Mouse (Mus musculus): ENCODE results near the gene Psme2. TPM values are rescaled to one million over a fixed set of nuclear protein-coding genes. Genes with fewer than 3 reads are reported as not detected.
A peak's percentile ranks its signal among the peaks of the same experiment; 100 is the strongest.

Gene Psme2
- total and polyA plus RNA-seq, 3 experiments, result 467 to 757 (median 684) TPM

GRCm38 (mm10) chr14:55577871-55578667 is 12.8 kb downstream of the Psme2 start, which contains the start of gene Psme1:
Gene Psme1, plus strand, starts transcription at chr14:55578123.
- peaks cover 13 to 34% of the 10 kb centered on the region in 2 experiments for H3K4me1 ChIP-seq (ENCODE audit: control insufficient read depth in 1 of 2, insufficient read depth in 2 of 2)
- DNase-seq (ENCODE audit: extremely low read depth), result peak; percentile 86
- H3K27ac ChIP-seq (ENCODE audit: insufficient read depth, low read depth), result peak within 1 kb of the TSS; percentile 77
- H3K4me2 ChIP-seq (ENCODE audit: insufficient read depth, low read depth, poor library complexity, severe bottlenecking), result peak within 1 kb of the TSS; percentile 92
- TF ChIP-seq NRF1 (IDR thresholded peaks at IDR 0.05; ENCODE audit: low read depth, low read length) (no peak), NELFE (IDR thresholded peaks at IDR 0.05; ENCODE audit: low read depth, low read length) (peak; percentile 87), RCOR1 (conservative IDR thresholded peaks at IDR 0.05; ENCODE audit: low read depth, low read length) (no peak), TBP (conservative IDR thresholded peaks at IDR 0.05; ENCODE audit: low read depth, low read length) (peak; percentile 68), HCFC1 (IDR thresholded peaks at IDR 0.05; ENCODE audit: low read depth, low read length) (peak; percentile 64; the same call in 1 of the 2 replicates), CHD2 (IDR thresholded peaks at IDR 0.05; ENCODE audit: low read length) (0 out of 2 replicates have a peak, but pooled peaks have one; percentile 19), E2F4 (IDR thresholded peaks at IDR 0.05; ENCODE audit: insufficient replicate concordance, low read depth, low read length) (0 out of 2 replicates have a peak, but pooled peaks have one; percentile 23), SIN3A (IDR thresholded peaks at IDR 0.05; ENCODE audit: low read length) (peak; percentile 74), ZKSCAN1 (IDR thresholded peaks at IDR 0.05; ENCODE audit: borderline replicate concordance, low read depth, low read length) (no peak), POLR2A (IDR thresholded peaks at IDR 0.05; ENCODE audit: low read depth, low read length) (peak; percentile 71), MYC (IDR thresholded peaks at IDR 0.05; ENCODE audit: low read depth, low read length) (peak; percentile 78), GABPA (IDR thresholded peaks at IDR 0.05; ENCODE audit: insufficient replicate concordance, low read depth, low read length) (no peak), MXI1 (IDR thresholded peaks at IDR 0.05; ENCODE audit: low read depth, low read length) (peak; percentile 85; the same call in 1 of the 2 replicates), USF1 (IDR thresholded peaks at IDR 0.05; ENCODE audit: low read depth, low read length) (no peak), MAZ (IDR thresholded peaks at IDR 0.05; ENCODE audit: low read depth, low read length) (peak; percentile 81), CTCF (conservative IDR thresholded peaks at IDR 0.05 in 1 of 2, IDR thresholded peaks at IDR 0.05 in 1 of 2; ENCODE audit: low read depth in 2 of 2, low read length in 2 of 2) (no peak), UBTF (IDR thresholded peaks at IDR 0.05; ENCODE audit: low read depth, low read length) (0 out of 2 replicates have a peak, but pooled peaks have one; percentile 35), EP300 (IDR thresholded peaks at IDR 0.05; ENCODE audit: low read length) (no peak; the same call in 1 of the 2 replicates), MAX (IDR thresholded peaks at IDR 0.05; ENCODE audit: low read length) (peak; percentile 57; the same call in 1 of the 2 replicates), JUND (conservative IDR thresholded peaks at IDR 0.05; ENCODE audit: low read depth, low read length) (no peak), TCF12 (IDR thresholded peaks at IDR 0.05; ENCODE audit: low read depth, low read length) (peak; percentile 45; the same call in 1 of the 2 replicates), KAT2A (IDR thresholded peaks at IDR 0.05; ENCODE audit: insufficient replicate concordance, low read length) (no peak), ZMIZ1 (IDR thresholded peaks at IDR 0.05; ENCODE audit: low read depth, low read length) (peak; percentile 73; the same call in 1 of the 2 replicates), IRF4 (IDR thresholded peaks at IDR 0.05; ENCODE audit: low read depth, low read length) (peak; percentile 83), ELF1 (IDR thresholded peaks at IDR 0.05; ENCODE audit: low read depth, low read length) (peak; percentile 85), ETS1 (conservative IDR thresholded peaks at IDR 0.05; ENCODE audit: low read depth, low read length) (peak; percentile 50), USF2 (conservative IDR thresholded peaks at IDR 0.05; ENCODE audit: low read depth, low read length) (no peak), ZNF384 (IDR thresholded peaks at IDR 0.05; ENCODE audit: low read depth, low read length) (no peak), BHLHE40 (IDR thresholded peaks at IDR 0.05; ENCODE audit: low read depth, low read length) (peak; percentile 49), MEF2A (IDR thresholded peaks at IDR 0.05; ENCODE audit: borderline replicate concordance, low read depth, low read length) (peak; percentile 26; the same call in 1 of the 2 replicates)
- H3K79me2 ChIP-seq (replicated peaks; ENCODE audit: control insufficient read depth, extremely low read depth, insufficient read depth, poor library complexity, severe bottlenecking), result peaks cover 12% of the 10 kb centered on the region
- H3K4me3 ChIP-seq (replicated peaks in 1 of 3; ENCODE audit: low read depth in 2 of 3, low read length in 2 of 3, poor library complexity in 1 of 3), result peak within 1 kb of the TSS; percentile 75 to 96 (median 95)
- peak within 1 kb of the TSS; percentile 83 for H3K9ac ChIP-seq (ENCODE audit: insufficient read depth, low read depth)
- peaks cover 19 to 33% of the 10 kb centered on the region in 2 experiments for H3K36me3 ChIP-seq (replicated peaks in 1 of 2; ENCODE audit: control insufficient read depth in 1 of 2, insufficient read depth in 1 of 2, low read length in 1 of 2)
- no peaks in the 10 kb centered on the region for H3K27me3 ChIP-seq (replicated peaks)
- H3K9me3 ChIP-seq (replicated peaks; ENCODE audit: low read length), result no peaks in the 10 kb centered on the region
- in situ Hi-C loops (cut with MboI; ENCODE audit: low pct_ligation_motif_present, low pct_unique_long_range_greater_than_20kb, low sequenced_read_pairs) (no loop called here), dilution Hi-C loops (cut with MboI; ENCODE audit: extremely low pct_ligation_motif_present, extremely low pct_unique_long_range_greater_than_20kb, low sequenced_read_pairs) (no loop called here)
